Mouse (Mus musculus) urinary bladder, postnatal 36 days (tissue): ENCODE results near the gene Lrrc30.

ENCODE experiments used
- DNase-seq, 2 experiments: peaks; one replicate each; pipeline ENCODE4 v3.0.0; 2022; ENCODE audit warnings: low spot score in 2 of 2, mixed read lengths in 1 of 2

Gene Lrrc30

DNA sequence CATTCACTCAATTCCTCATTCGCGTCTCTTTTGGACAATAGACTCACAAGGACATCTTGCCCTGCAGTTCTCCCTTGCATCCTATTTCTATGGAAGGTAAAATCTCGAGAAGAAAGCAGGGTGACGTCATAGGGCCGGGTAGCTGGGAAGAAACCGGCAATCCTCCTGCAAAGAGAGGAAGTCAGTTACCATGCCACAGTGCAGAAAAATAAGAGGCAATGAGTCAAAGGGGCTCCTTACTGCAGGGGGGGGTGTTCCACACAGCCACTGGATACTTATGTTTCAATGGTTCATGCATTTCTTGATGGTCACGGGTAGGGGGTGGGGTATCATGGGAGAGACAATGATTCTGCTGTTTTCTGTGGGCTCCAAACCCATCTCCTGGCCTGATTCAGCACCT, 49.1 kb downstream of the Lrrc30 start:
- no peak for DNase-seq

- DNase-seq, result no peak
Measured at GRCm38 (mm10) chr17:67582681-67583356, 49.7 kb downstream of the Lrrc30 start.

DNA sequence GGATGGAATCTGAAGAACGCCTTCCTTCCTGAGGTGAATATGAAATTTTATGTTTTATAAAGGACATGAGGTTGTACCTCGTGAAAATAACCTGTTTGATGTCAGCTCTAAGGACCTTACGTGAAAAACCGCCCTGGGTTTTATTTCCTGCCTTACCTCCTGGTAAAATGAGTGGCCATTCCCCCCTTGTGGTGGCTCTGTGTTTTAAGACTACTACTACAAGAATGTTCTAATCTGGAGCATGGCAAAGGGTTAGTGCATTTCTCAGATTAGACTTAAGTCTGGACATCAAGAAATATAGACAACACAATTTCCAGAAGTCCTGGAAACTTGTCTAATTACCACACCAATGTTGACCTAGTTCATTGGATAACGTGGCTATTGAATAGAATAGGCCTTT, 50.7 kb downstream of the Lrrc30 start:
- no peak for DNase-seq
